In genomic region chr6:143154885-143155284, GRCm38 (mm10) we compare ENCODE assay signal across 10 mouse cellular contexts. TPM values are rescaled to one million over a fixed set of nuclear protein-coding genes. Genes with fewer than 3 reads are reported as not detected.
A peak's percentile ranks its signal among the peaks of the same experiment; 100 is the strongest.
DNase-seq lines count a peak whose midpoint lies in the region; ATAC-seq and TF ChIP-seq lines count a peak whose summit lies in the region.
"Had no signal": no experiment of that assay in that cellular context is flagged by ENCODE, and none has a peak within 500 bp of the region (broad histone marks: within the 10 kb centered on the region; RNA-seq: fewer than 3 reads in every experiment).

No protein-coding gene starts in this region.

- H3K9me3 ChIP-seq in heart, embryonic 10.5 days: no peaks in the 10 kb centered on the region
- no peaks in the 10 kb centered on the region for H3K9me3 ChIP-seq in embryonic facial prominence, embryonic 13.5 days
- no peaks in the 10 kb centered on the region for H3K9me3 ChIP-seq in midbrain, embryonic 14.5 days (ENCODE audit: control insufficient read depth, low read length)
- H3K9me3 ChIP-seq: midbrain, embryonic 12.5 days had no signal

- H3K4me2 ChIP-seq in embryonic facial prominence, embryonic 13.5 days: peak overlapping the region; percentile 29
- no peak overlapping the region for H3K4me2 ChIP-seq in midbrain, embryonic 14.5 days (ENCODE audit: low read length)
- H3K4me2 ChIP-seq: midbrain, embryonic 12.5 days had no signal

- TF ChIP-seq POLR2A in small intestine, adult 2 months (IDR thresholded peaks at IDR 0.05; ENCODE audit: low read depth, low read length): no peak

- no peak overlapping the region for H3K27ac ChIP-seq in heart, embryonic 10.5 days
- H3K27ac ChIP-seq in embryonic facial prominence, embryonic 13.5 days: peak overlapping the region; percentile 55
- H3K27ac ChIP-seq in small intestine, adult 2 months (ENCODE audit: insufficient read depth, low read depth, low read length): peak overlapping the region; percentile 70
- H3K27ac ChIP-seq in midbrain, embryonic 14.5 days (replicated peaks; ENCODE audit: low read depth, low read length): no peak overlapping the region
- H3K27ac ChIP-seq: midbrain, embryonic 12.5 days had no signal

- H3K9ac ChIP-seq in embryonic facial prominence, embryonic 13.5 days: no peak overlapping the region
- H3K9ac ChIP-seq in midbrain, embryonic 14.5 days (replicated peaks; ENCODE audit: low read length): no peak overlapping the region
- H3K9ac ChIP-seq: midbrain, embryonic 12.5 days had no signal

- peak; percentile 20 for DNase-seq in heart, postnatal 4 days
- no peak for DNase-seq in heart, embryonic 10.5 days (ENCODE audit: low spot score)
- DNase-seq in kidney, postnatal 4 days: peak; percentile 68 to 78
- no peak for DNase-seq in layer of hippocampus, adult 18-20 months (ENCODE audit: low spot score in 2 of 2)
- no peak for DNase-seq in spleen, adult 12 weeks (ENCODE audit: low spot score)
- DNase-seq in midbrain, embryonic 14.5 days: no peak

- H3K4me1 ChIP-seq in heart, embryonic 10.5 days: no peaks in the 10 kb centered on the region
- H3K4me1 ChIP-seq in embryonic facial prominence, embryonic 13.5 days: peaks cover 36% of the 10 kb centered on the region
- H3K4me1 ChIP-seq in small intestine, adult 2 months (ENCODE audit: control insufficient read depth, insufficient read depth, insufficient read length, low read length): peaks cover 23% of the 10 kb centered on the region
- H3K4me1 ChIP-seq in midbrain, embryonic 14.5 days (ENCODE audit: control insufficient read depth, insufficient read depth, low read length): no peaks in the 10 kb centered on the region

- 77% methylated on average over 13 of the region's 13 CpGs for WGBS in heart, embryonic 10.5 days
- 57% methylated on average over 13 of the region's 13 CpGs for WGBS in embryonic facial prominence, embryonic 13.5 days
- WGBS in small intestine, adult 2 months: 36% methylated on average over 13 of the region's 13 CpGs
- 85% methylated on average over 13 of the region's 13 CpGs for WGBS in midbrain, embryonic 14.5 days

- ATAC-seq in embryonic facial prominence, embryonic 13.5 days (ENCODE audit: insufficient number of reproducible peaks, insufficient read depth, low FRiP score, low TSS enrichment, low read depth): 0 out of 2 replicates have a peak, but pooled peaks have one; percentile 48
- no peak for ATAC-seq in midbrain, embryonic 14.5 days (ENCODE audit: low FRiP score, low TSS enrichment)
- ATAC-seq: CD4-positive, CD25-positive, alpha-beta regulatory T cell, adult 4 months had no signal

- no peaks in the 10 kb centered on the region for H3K36me3 ChIP-seq in heart, embryonic 10.5 days
- H3K36me3 ChIP-seq in embryonic facial prominence, embryonic 13.5 days: no peaks in the 10 kb centered on the region
- no peaks in the 10 kb centered on the region for H3K36me3 ChIP-seq in small intestine, adult 2 months (ENCODE audit: control insufficient read depth, insufficient read depth, low read length)
- no peaks in the 10 kb centered on the region for H3K36me3 ChIP-seq in midbrain, embryonic 14.5 days (ENCODE audit: control insufficient read depth, insufficient read depth, low read length)
- H3K36me3 ChIP-seq: midbrain, embryonic 12.5 days had no signal

- no peaks in the 10 kb centered on the region for H3K27me3 ChIP-seq in heart, embryonic 10.5 days (ENCODE audit: insufficient read depth, poor library complexity, severe bottlenecking)
- H3K27me3 ChIP-seq in embryonic facial prominence, embryonic 13.5 days: no peaks in the 10 kb centered on the region
- H3K27me3 ChIP-seq in small intestine, adult 2 months (ENCODE audit: control insufficient read depth, insufficient read depth, low read length): no peaks in the 10 kb centered on the region
- H3K27me3 ChIP-seq in midbrain, embryonic 14.5 days (ENCODE audit: control insufficient read depth, insufficient read depth, low read length): no peaks in the 10 kb centered on the region
- H3K27me3 ChIP-seq: midbrain, embryonic 12.5 days had no signal

- H3K4me3 ChIP-seq in heart, embryonic 10.5 days: no peak overlapping the region
- no peak overlapping the region for H3K4me3 ChIP-seq in embryonic facial prominence, embryonic 13.5 days
- H3K4me3 ChIP-seq in small intestine, adult 2 months (ENCODE audit: low read depth, low read length): no peak overlapping the region
- H3K4me3 ChIP-seq in midbrain, embryonic 14.5 days (replicated peaks; ENCODE audit: low read depth, low read length): no peak overlapping the region
- H3K4me3 ChIP-seq: midbrain, embryonic 12.5 days had no signal

- TF ChIP-seq CTCF in small intestine, adult 2 months (IDR thresholded peaks at IDR 0.05; ENCODE audit: extremely low read depth, insufficient read length, insufficient replicate concordance, low read depth, low read length): no peak

RNA-seq across cellular contexts. Expression of gene Etnk1, which starts 12.1 kb away (rescaled TPM):
- 10 to 100 TPM; 27.0 to 28.1 TPM for total RNA-seq in heart, postnatal 4 days (2021)
- polyA plus RNA-seq in heart, embryonic 10.5 days (2016; fragmentation: Nextera tagmentation; extraction: Ambion mirVana): 16.2 and 18.1 TPM in 2 replicates
- polyA plus RNA-seq in embryonic facial prominence, embryonic 13.5 days (2015; fragmentation: Nextera tagmentation; extraction: Ambion mirVana): 22.5 and 26.6 TPM in 2 replicates
- 65.2 and 77.7 TPM in 2 replicates for polyA plus RNA-seq in small intestine, adult 2 months (2012; rRNA removed)
- 100 to 1,000 TPM; 170 to 175 TPM for total RNA-seq in layer of hippocampus, adult 18-20 months (2021)
- 47.3 and 62.0 TPM in 2 replicates for polyA plus RNA-seq in midbrain, embryonic 14.5 days (2014; fragmentation: Nextera tagmentation; extraction: Ambion mirVana)

RNA-seq across cellular contexts. Expression of gene C2cd5, which starts 54.9 kb away (rescaled TPM):
- 10 to 100 TPM; 21.5 to 24.9 TPM for total RNA-seq in heart, postnatal 4 days (2021)
- polyA plus RNA-seq in heart, embryonic 10.5 days (2016; fragmentation: Nextera tagmentation; extraction: Ambion mirVana): 27.3 and 28.5 TPM in 2 replicates
- polyA plus RNA-seq in embryonic facial prominence, embryonic 13.5 days (2015; fragmentation: Nextera tagmentation; extraction: Ambion mirVana): 35.7 and 38.2 TPM in 2 replicates
- 5.8 and 15.9 TPM in 2 replicates for polyA plus RNA-seq in small intestine, adult 2 months (2012; rRNA removed)
- 10 to 100 TPM; 85.2 to 88.4 TPM for total RNA-seq in layer of hippocampus, adult 18-20 months (2021)
- 34.4 and 42.8 TPM in 2 replicates for polyA plus RNA-seq in midbrain, embryonic 14.5 days (2014; fragmentation: Nextera tagmentation; extraction: Ambion mirVana)

Comparison
In these comparisons a context has a peak if more than half of its experiments do, and no peak if none do; other contexts are left out.
1. DNase-seq: peak in heart, postnatal 4 days (single experiment) and kidney, postnatal 4 days (2 of 2); none in heart, embryonic 10.5 days (single experiment), layer of hippocampus, adult 18-20 months (0 of 2), spleen, adult 12 weeks (single experiment) and midbrain, embryonic 14.5 days (single experiment).
2. H3K27ac ChIP-seq: peak in embryonic facial prominence, embryonic 13.5 days (single experiment) and small intestine, adult 2 months (single experiment); none in heart, embryonic 10.5 days (single experiment) and midbrain, embryonic 14.5 days (single experiment).